Mouse (Mus musculus) heart, embryonic 14.5 days (tissue): Measurements from ENCODE around the gene Hyal6. TPM values are rescaled to one million over a fixed set of nuclear protein-coding genes. Genes with fewer than 3 reads are reported as not detected.

ENCODE experiments used
- ATAC-seq: fragments of 200-750 bp; cut with Nextera tagmentation; 2 replicates; pipeline ENCODE4 v1.8.0; 2017; ENCODE audit warnings: low read depth, moderate TSS enrichment; ENCODE audit not compliant: insufficient number of reproducible peaks, insufficient read depth, low FRiP score
- H3K27ac ChIP-seq, 2 experiments: fragments of 200-500 bp in 1 of 2; fragments of 300-500 bp in 1 of 2; sonication (generic) in 1 of 2; replicated peaks in 1 of 2; 2 replicates each; pipeline ENCODE4 v1.5.1; 2012 to 2014; ENCODE audit warnings: low read depth in 2 of 2, low read length in 2 of 2, control low read depth in 1 of 2, mild to moderate bottlenecking in 1 of 2, mixed read lengths in 1 of 2; ENCODE audit not compliant: control insufficient read depth in 1 of 2, insufficient read depth in 1 of 2
- H3K27me3 ChIP-seq: fragments of 300-500 bp; sonication (generic); 2 replicates; pipeline ENCODE4 v1.6.1; 2014; ENCODE audit warnings: mild to moderate bottlenecking, low read length, control low read depth; ENCODE audit not compliant: control insufficient read depth, insufficient read depth
- H3K36me3 ChIP-seq: fragments of 300-500 bp; sonication (generic); 2 replicates; pipeline ENCODE4 v1.6.1; 2014; ENCODE audit warnings: mild to moderate bottlenecking, control low read depth, low read length, mixed read lengths; ENCODE audit not compliant: control insufficient read depth, insufficient read depth
- H3K4me1 ChIP-seq, 2 experiments: fragments of 200-500 bp in 1 of 2; fragments of 300-500 bp in 1 of 2; sonication (generic) in 1 of 2; 2 replicates each; pipeline ENCODE4 v1.6.1; 2012 to 2014; ENCODE audit warnings: low read length in 2 of 2, control low read depth in 1 of 2, mixed read lengths in 1 of 2; ENCODE audit not compliant: control insufficient read depth in 2 of 2, insufficient read depth in 2 of 2
- H3K4me2 ChIP-seq: fragments of 300-500 bp; sonication (generic); 2 replicates; pipeline ENCODE4 v1.6.1; 2014; ENCODE audit warnings: mild to moderate bottlenecking, low read length
- H3K4me3 ChIP-seq, 2 experiments: fragments of 200-500 bp in 1 of 2; fragments of 300-500 bp in 1 of 2; sonication (generic) in 1 of 2; 2 replicates each; pipeline ENCODE4 v1.5.1; 2012 to 2014; ENCODE audit warnings: low read length in 2 of 2, mild to moderate bottlenecking in 2 of 2, control low read depth in 1 of 2, low read depth in 1 of 2, moderate library complexity in 1 of 2; ENCODE audit not compliant: control insufficient read depth in 1 of 2, insufficient read depth in 1 of 2
- H3K9ac ChIP-seq: fragments of 300-500 bp; sonication (generic); 2 replicates; pipeline ENCODE4 v1.6.1; 2014; ENCODE audit warnings: mild to moderate bottlenecking, low read length
- H3K9me3 ChIP-seq: fragments of 300-500 bp; sonication (generic); 2 replicates; pipeline ENCODE4 v1.6.1; 2016; ENCODE audit warnings: low read length, control low read depth; ENCODE audit not compliant: control insufficient read depth
- WGBS: fragments of 180-500 bp; shearing (Covaris S2); extraction: QIAGEN DNeasy Blood & Tissue Kit; methylation state at CpG from one replicate; pipeline ENCODE4 v1.1.7; 2014; 5-methylcytosine and 5-hydroxymethylcytosine counted together
- polyA plus RNA-seq: library from polyadenylated mRNA; unstranded; fragments of >200 nt; fragmentation: Nextera tagmentation; extraction: Ambion mirVana; gene quantifications from 2 replicates; pipeline ENCODE4 v1.2.1, GENCODE M21; 2014

Gene Hyal6
- polyA plus RNA-seq, result not detected in 2 replicates

DNA sequence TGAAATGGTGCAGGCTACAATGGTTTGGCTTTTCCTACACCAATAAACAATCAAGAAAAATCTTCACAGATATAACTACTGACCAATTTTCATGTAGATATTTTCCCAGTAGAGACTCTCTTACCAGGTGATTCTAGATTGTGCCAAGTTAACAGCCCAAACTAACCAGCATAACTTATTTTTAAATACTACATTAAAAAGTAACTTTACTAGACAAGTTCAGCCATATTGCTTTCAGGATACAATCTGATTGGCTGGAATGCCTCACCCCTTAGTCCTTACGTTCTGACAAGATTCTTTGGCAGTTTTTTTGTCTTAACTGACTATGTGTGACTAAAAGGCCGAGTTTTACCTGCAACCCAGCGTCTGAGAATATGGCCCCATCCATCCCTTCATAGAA lies at the start of gene Hyal6:
Gene Hyal6, plus strand, starts transcription at position 301 of the 400 bp plus-strand sequence.
- H3K27ac ChIP-seq, result no peak within 1 kb of the TSS
- WGBS, result 59% methylated on average over 3 of the region's 3 CpGs
- no peak for ATAC-seq
- no peaks in the 10 kb centered on the region for H3K4me1 ChIP-seq
- no peaks in the 10 kb centered on the region for H3K9me3 ChIP-seq
- H3K36me3 ChIP-seq, result no peaks in the 10 kb centered on the region
- no peak within 1 kb of the TSS for H3K9ac ChIP-seq
- H3K4me2 ChIP-seq, result no peak within 1 kb of the TSS
- no peaks in the 10 kb centered on the region for H3K27me3 ChIP-seq
- H3K4me3 ChIP-seq, result no peak within 1 kb of the TSS

DNA sequence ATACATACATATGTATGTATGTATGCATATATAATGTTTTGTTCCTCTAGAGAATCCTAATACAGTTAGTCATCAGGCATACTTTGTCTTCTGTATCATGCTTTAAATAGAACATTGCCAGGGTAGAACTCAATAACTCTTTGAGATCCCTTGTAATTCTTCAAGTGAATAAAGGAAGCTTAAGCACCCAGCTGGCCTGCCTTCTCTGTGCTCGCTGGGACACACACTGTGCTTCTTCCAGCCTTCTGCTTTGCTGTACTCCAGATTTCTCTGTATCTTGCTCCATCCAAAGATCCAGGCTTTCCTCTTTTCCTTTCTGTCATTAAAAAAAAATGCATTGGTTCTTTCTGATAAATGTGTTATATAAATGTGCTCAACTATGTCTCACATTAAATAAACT lies 45.2 kb upstream of the Hyal6 start:
- no peak overlapping the region for H3K27ac ChIP-seq
- no peak overlapping the region for H3K4me2 ChIP-seq
- no peaks in the 10 kb centered on the region for H3K4me1 ChIP-seq
- WGBS, result 40% methylated on average over 1 of the region's 1 CpGs
- no peak overlapping the region for H3K9ac ChIP-seq
- no peak for ATAC-seq
- H3K27me3 ChIP-seq, result no peaks in the 10 kb centered on the region
- no peak overlapping the region for H3K4me3 ChIP-seq
- H3K9me3 ChIP-seq, result no peaks in the 10 kb centered on the region
- no peaks in the 10 kb centered on the region for H3K36me3 ChIP-seq

DNA sequence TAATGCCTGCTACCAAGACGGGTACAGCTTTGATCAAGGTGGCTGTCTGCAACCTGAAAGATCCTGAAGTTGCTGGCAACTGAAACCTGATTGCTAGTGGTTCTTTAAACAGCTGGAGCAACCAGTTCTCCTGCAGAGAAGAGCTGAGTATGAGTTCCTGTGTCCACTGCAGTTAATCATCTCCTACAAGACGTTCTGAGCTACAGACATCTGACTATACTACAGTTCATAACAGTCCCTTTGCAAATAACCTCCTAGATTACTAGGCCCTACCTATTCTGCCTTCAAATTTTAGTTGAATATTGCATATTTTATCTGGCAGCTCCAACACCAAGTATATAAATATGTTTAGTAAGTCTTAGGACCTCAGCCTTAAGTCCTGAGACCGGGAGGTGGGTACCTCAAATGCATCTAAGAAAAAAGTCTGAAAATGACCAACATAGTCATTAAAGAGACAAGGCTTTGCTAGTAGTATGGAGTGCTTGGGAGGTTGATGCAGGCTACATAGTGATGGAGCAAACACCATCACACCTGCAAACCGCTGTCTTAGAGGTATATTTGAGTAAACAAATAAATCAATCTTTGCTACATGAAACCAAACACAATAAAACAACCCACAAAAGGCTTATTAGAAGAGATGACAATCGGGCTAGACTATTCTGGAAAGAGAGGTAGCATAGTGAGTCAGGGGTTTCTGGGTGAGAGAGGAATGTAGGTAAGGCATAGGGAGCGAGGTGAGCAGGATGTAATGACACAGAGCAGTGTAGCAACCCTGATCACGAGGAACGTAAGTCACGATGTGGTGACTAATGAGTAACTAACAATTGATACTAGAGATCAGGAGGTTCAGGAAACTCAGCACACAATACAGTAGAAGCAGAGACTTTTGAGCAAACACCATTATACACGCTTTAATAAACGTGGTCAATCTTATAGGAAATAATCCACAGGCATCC lies 38.3 kb upstream of the Hyal6 start:
- no peak overlapping the region for H3K4me3 ChIP-seq
- H3K4me2 ChIP-seq, result no peak overlapping the region
- ATAC-seq, result no peak
- H3K9ac ChIP-seq, result no peak overlapping the region
- no peaks in the 10 kb centered on the region for H3K36me3 ChIP-seq
- no peaks in the 10 kb centered on the region for H3K27me3 ChIP-seq
- no peak overlapping the region for H3K27ac ChIP-seq
- no peaks in the 10 kb centered on the region for H3K4me1 ChIP-seq
- H3K9me3 ChIP-seq, result no peaks in the 10 kb centered on the region
- 75% methylated on average over 11 of the region's 11 CpGs for WGBS

DNA sequence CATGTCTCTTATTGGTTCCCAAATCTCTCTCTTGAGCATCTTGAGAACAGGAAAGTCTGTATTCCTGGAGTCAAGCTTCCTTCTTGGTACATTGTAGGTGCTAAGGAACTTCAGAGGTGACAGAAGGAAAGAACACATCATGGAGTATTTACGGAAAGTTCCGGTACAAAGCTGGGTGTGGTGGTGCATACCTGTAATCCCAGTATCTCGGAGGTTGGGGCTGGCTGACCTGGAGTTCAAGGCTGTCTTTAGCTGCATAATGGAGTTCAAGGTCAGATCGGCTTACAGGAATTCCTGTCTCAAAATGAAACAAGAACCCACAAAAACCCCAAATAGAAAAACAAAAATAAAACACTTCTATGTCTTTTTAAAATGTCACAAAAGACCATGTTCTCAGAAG lies 36.9 kb upstream of the Hyal6 start:
- Histone ChIP-seq H3K36me3 (no peaks in the 10 kb centered on the region), H3K9ac (no peak overlapping the region), H3K4me2 (no peak overlapping the region), H3K27me3 (no peaks in the 10 kb centered on the region), H3K4me1 (no peaks in the 10 kb centered on the region), H3K4me3 (no peak overlapping the region), H3K27ac (no peak overlapping the region), H3K9me3 (no peaks in the 10 kb centered on the region)
- ATAC-seq, result no peak
- WGBS, result 79% methylated on average over 4 of the region's 4 CpGs

DNA sequence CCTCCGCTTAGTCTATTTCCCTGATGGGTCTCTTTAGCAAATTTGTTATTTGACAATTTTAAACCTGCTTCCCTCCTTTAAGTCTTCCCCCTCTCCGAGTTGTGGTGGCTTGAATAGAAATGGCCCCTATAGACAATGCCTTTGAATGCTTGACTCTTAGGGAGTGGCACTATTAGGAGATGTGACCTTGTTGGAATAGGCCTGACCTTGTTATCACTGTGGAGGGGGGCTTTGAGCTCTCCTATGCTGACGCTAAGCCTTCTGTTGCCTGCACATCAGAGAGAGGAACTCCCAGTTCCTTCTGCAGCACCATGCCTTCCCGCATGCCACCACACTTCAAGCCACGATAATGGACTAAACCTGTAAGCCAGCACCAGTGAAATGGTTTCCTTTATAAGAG lies 35.8 kb upstream of the Hyal6 start:
- Histone ChIP-seq H3K9me3 (no peaks in the 10 kb centered on the region), H3K27me3 (no peaks in the 10 kb centered on the region), H3K4me1 (no peaks in the 10 kb centered on the region), H3K36me3 (no peaks in the 10 kb centered on the region), H3K9ac (no peak overlapping the region), H3K4me2 (no peak overlapping the region), H3K4me3 (no peak overlapping the region), H3K27ac (no peak overlapping the region)
- no peak for ATAC-seq
- WGBS, result 74% methylated on average over 5 of the region's 5 CpGs

DNA sequence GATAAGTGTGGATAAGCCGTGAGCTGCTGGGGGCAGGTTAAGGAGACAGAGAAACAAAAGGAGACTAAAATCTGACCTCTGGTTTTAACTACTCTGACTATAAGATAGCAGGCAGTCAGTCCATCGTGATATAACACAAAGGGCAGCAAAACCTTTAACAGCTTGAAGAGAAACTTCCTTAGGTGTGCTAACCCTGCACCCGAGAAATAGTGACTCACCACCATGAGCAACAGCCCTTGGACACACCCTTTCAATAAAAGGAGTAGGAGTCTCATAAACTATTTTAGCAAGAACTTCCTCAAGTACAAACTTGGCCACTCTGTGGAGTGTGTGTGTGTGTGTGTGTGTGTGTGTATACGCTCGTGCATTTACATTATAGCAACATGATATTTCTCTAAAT lies 26.0 kb upstream of the Hyal6 start:
- 63% methylated on average over 5 of the region's 5 CpGs for WGBS
- no peaks in the 10 kb centered on the region for H3K27me3 ChIP-seq
- H3K4me1 ChIP-seq, result peaks cover 0 to 2% of the 10 kb centered on the region in 2 experiments; a peak in 2 of 4 replicates
- H3K27ac ChIP-seq, result no peak overlapping the region
- H3K9me3 ChIP-seq, result no peaks in the 10 kb centered on the region
- no peak overlapping the region for H3K9ac ChIP-seq
- H3K36me3 ChIP-seq, result no peaks in the 10 kb centered on the region
- H3K4me2 ChIP-seq, result no peak overlapping the region
- no peak overlapping the region for H3K4me3 ChIP-seq
- no peak for ATAC-seq

- 81% methylated on average over 2 of the region's 2 CpGs for WGBS
- Histone ChIP-seq H3K27ac (no peak overlapping the region), H3K36me3 (no peaks in the 10 kb centered on the region), H3K4me2 (no peak overlapping the region), H3K4me3 (no peak overlapping the region), H3K27me3 (no peaks in the 10 kb centered on the region), H3K9ac (no peak overlapping the region), H3K4me1 (peaks cover 0 to 2% of the 10 kb centered on the region in 2 experiments; a peak in 2 of 4 replicates), H3K9me3 (no peaks in the 10 kb centered on the region)
- no peak for ATAC-seq
These were observed 25.5 kb upstream of the Hyal6 start for GRCm38 (mm10) chr6:24707499-24707898.
